Mouse (Mus musculus) MEL (cell line): Measurements from ENCODE around the gene Sema5a.

ENCODE experiments used
- CTCF ChIP-seq, 3 experiments: IDR thresholded peaks in 2 of 3; conservative IDR thresholded peaks in 1 of 3; 2 replicates each; pipeline ENCODE4 v1.5.1; 2011 to 2012; ENCODE audit warnings: low read length in 3 of 3, low read depth in 2 of 3, mild to moderate bottlenecking in 2 of 3, improper control_type of control experiment in 1 of 3, inconsistent platforms in 1 of 3, mixed read lengths in 1 of 3, moderate library complexity in 1 of 3; ENCODE audit not compliant: control insufficient read depth in 1 of 3, insufficient read depth in 1 of 3, poor library complexity in 1 of 3, severe bottlenecking in 1 of 3
- ELF1 ChIP-seq: IDR thresholded peaks from 2 replicates; pipeline ENCODE4 v1.6.1; 2014; ENCODE audit warnings: low read depth, mild to moderate bottlenecking, inconsistent platforms, low read length, improper control_type of control experiment, moderate library complexity

GRCm38 (mm10) chr15:32333456-32333855, 88.8 kb downstream of the Sema5a start:
- no peak for TF ChIP-seq CTCF (IDR thresholded peaks at IDR 0.05 in 2 of 3, conservative IDR thresholded peaks at IDR 0.05 in 1 of 3; ENCODE audit: control insufficient read depth in 1 of 3, insufficient read depth in 1 of 3, low read depth in 2 of 3, low read length in 3 of 3, poor library complexity in 1 of 3, severe bottlenecking in 1 of 3)
- no peak for TF ChIP-seq ELF1
